Mouse (Mus musculus) hindbrain, embryonic 14.5 days (tissue): ENCODE measurements at regions not wholly inside any gene's neighbourhood (a gene's known extent, or its start where the extent isn't known, plus 50 kb on each side); places are given as distances from the start of the nearest gene placed in this dataset.

ENCODE experiments used
- ATAC-seq: fragments of 200-750 bp; cut with Nextera tagmentation; 2 replicates; pipeline ENCODE4 v1.8.0; 2017; ENCODE audit warnings: moderate number of reproducible peaks, mild to moderate bottlenecking, moderate TSS enrichment, moderate library complexity; ENCODE audit not compliant: low FRiP score
- DNase-seq: peaks from one replicate; pipeline ENCODE4 v3.0.0-alpha.2; 2015; ENCODE audit warnings: low spot score
- H3K27ac ChIP-seq: fragments of 300-500 bp; sonication (generic); 2 replicates; pipeline ENCODE4 v1.5.1; 2014; ENCODE audit warnings: mild to moderate bottlenecking, moderate library complexity
- H3K27me3 ChIP-seq: fragments of 300-500 bp; sonication (generic); 2 replicates; pipeline ENCODE4 v1.6.1; 2014; ENCODE audit warnings: mild to moderate bottlenecking, low read length, mixed read lengths; ENCODE audit not compliant: control insufficient read depth, insufficient read depth
- H3K36me3 ChIP-seq: fragments of 300-500 bp; sonication (generic); replicated peaks from 2 replicates; pipeline ENCODE4 v1.6.1; 2014; ENCODE audit not compliant: control insufficient read depth, insufficient read depth
- H3K4me1 ChIP-seq: fragments of 300-500 bp; sonication (generic); replicated peaks from 2 replicates; pipeline ENCODE4 v1.6.1; 2014; ENCODE audit warnings: antibody characterized with exemption, low read length, mixed read lengths; ENCODE audit not compliant: control insufficient read depth, insufficient read depth
- H3K4me2 ChIP-seq: fragments of 300-500 bp; sonication (generic); replicated peaks from 2 replicates; pipeline ENCODE4 v1.6.1; 2014; ENCODE audit warnings: mild to moderate bottlenecking, moderate library complexity
- H3K4me3 ChIP-seq: fragments of 300-500 bp; sonication (generic); replicated peaks from 2 replicates; pipeline ENCODE4 v1.5.1; 2014; ENCODE audit warnings: mild to moderate bottlenecking, low read length
- H3K9ac ChIP-seq: fragments of 300-500 bp; sonication (generic); 2 replicates; pipeline ENCODE4 v1.6.1; 2014
- H3K9me3 ChIP-seq: fragments of 300-500 bp; sonication (generic); 2 replicates; pipeline ENCODE4 v1.6.1; 2016; ENCODE audit warnings: low read length; ENCODE audit not compliant: control insufficient read depth
- WGBS: fragments of 180-500 bp; shearing (Covaris S2); extraction: QIAGEN DNeasy Blood & Tissue Kit; methylation state at CpG from one replicate; pipeline ENCODE4 v1.1.7; 2014; 5-methylcytosine and 5-hydroxymethylcytosine counted together

- 48% methylated on average over 1 of the region's 1 CpGs for WGBS
- Histone ChIP-seq H3K4me1 (no peaks in the 10 kb centered on the region), H3K27ac (no peak overlapping the region), H3K27me3 (no peaks in the 10 kb centered on the region), H3K4me3 (no peak overlapping the region), H3K9ac (no peak overlapping the region), H3K9me3 (no peaks in the 10 kb centered on the region), H3K36me3 (no peaks in the 10 kb centered on the region), H3K4me2 (no peak overlapping the region)
- DNase-seq (no peak), ATAC-seq (no peak)
Measured at GRCm38 (mm10) chr15:67361012-67361571, 860.4 kb upstream of the Lrrc6 start.

- Histone ChIP-seq H3K27ac (no peak overlapping the region), H3K36me3 (no peaks in the 10 kb centered on the region), H3K27me3 (no peaks in the 10 kb centered on the region), H3K9me3 (no peaks in the 10 kb centered on the region), H3K9ac (no peak overlapping the region), H3K4me1 (no peaks in the 10 kb centered on the region), H3K4me3 (no peak overlapping the region), H3K4me2 (no peak overlapping the region)
- ATAC-seq (no peak), DNase-seq (no peak)
- WGBS: 96% methylated on average over 3 of the region's 3 CpGs
Measured at GRCm38 (mm10) chr15:67357867-67358266, 857.2 kb upstream of the Lrrc6 start.

- Histone ChIP-seq H3K4me2 (no peak overlapping the region), H3K4me1 (no peaks in the 10 kb centered on the region), H3K4me3 (no peak overlapping the region), H3K36me3 (no peaks in the 10 kb centered on the region), H3K27me3 (no peaks in the 10 kb centered on the region), H3K27ac (no peak overlapping the region), H3K9me3 (no peaks in the 10 kb centered on the region), H3K9ac (no peak overlapping the region)
- no peak for DNase-seq
- no peak for ATAC-seq
Measured at GRCm38 (mm10) chr15:67355334-67355733, 854.6 kb upstream of the Lrrc6 start.

GRCm38 (mm10) chr15:67354598-67355159, 854.0 kb upstream of the Lrrc6 start:
- H3K36me3 ChIP-seq: no peaks in the 10 kb centered on the region
- no peak overlapping the region for H3K4me3 ChIP-seq
- no peak overlapping the region for H3K27ac ChIP-seq
- H3K27me3 ChIP-seq: no peaks in the 10 kb centered on the region
- no peak overlapping the region for H3K4me2 ChIP-seq
- no peak for DNase-seq
- H3K9ac ChIP-seq: no peak overlapping the region
- H3K9me3 ChIP-seq: no peaks in the 10 kb centered on the region
- H3K4me1 ChIP-seq: no peaks in the 10 kb centered on the region
- ATAC-seq: no peak

- no peak overlapping the region for H3K9ac ChIP-seq
- no peak overlapping the region for H3K4me3 ChIP-seq
- H3K4me1 ChIP-seq: no peaks in the 10 kb centered on the region
- H3K9me3 ChIP-seq: no peaks in the 10 kb centered on the region
- ATAC-seq: no peak
- H3K36me3 ChIP-seq: no peaks in the 10 kb centered on the region
- no peak overlapping the region for H3K27ac ChIP-seq
- no peaks in the 10 kb centered on the region for H3K27me3 ChIP-seq
- DNase-seq: no peak
- WGBS: 85% methylated on average over 4 of the region's 4 CpGs
- no peak overlapping the region for H3K4me2 ChIP-seq
Measured at GRCm38 (mm10) chr15:67349501-67349900, 848.8 kb upstream of the Lrrc6 start.

- ATAC-seq: no peak
Measured at GRCm38 (mm10) chr15:67345179-67346148, 844.8 kb upstream of the Lrrc6 start.

GRCm38 (mm10) chr15:67342050-67342449, 841.3 kb upstream of the Lrrc6 start:
- DNase-seq (no peak), ATAC-seq (no peak)
- H3K4me2 ChIP-seq: no peak overlapping the region
- WGBS: 85% methylated on average over 3 of the region's 3 CpGs
- no peaks in the 10 kb centered on the region for H3K4me1 ChIP-seq
- no peaks in the 10 kb centered on the region for H3K27me3 ChIP-seq
- H3K9ac ChIP-seq: no peak overlapping the region
- no peaks in the 10 kb centered on the region for H3K36me3 ChIP-seq
- no peak overlapping the region for H3K27ac ChIP-seq
- H3K9me3 ChIP-seq: no peaks in the 10 kb centered on the region
- H3K4me3 ChIP-seq: no peak overlapping the region

More at GRCm38 (mm10) chr15:67345179-67346148, 844.8 kb upstream of the Lrrc6 start:
- no peak overlapping the region for H3K4me2 ChIP-seq
- no peak overlapping the region for H3K27ac ChIP-seq
- no peak overlapping the region for H3K4me3 ChIP-seq
- H3K36me3 ChIP-seq: no peaks in the 10 kb centered on the region
- no peaks in the 10 kb centered on the region for H3K9me3 ChIP-seq
- 85% methylated on average over 7 of the region's 7 CpGs for WGBS
- no peak for DNase-seq
- no peaks in the 10 kb centered on the region for H3K27me3 ChIP-seq
- no peak overlapping the region for H3K9ac ChIP-seq
- H3K4me1 ChIP-seq: no peaks in the 10 kb centered on the region

- Histone ChIP-seq H3K27me3 (no peaks in the 10 kb centered on the region), H3K4me1 (no peaks in the 10 kb centered on the region), H3K4me2 (no peak overlapping the region), H3K4me3 (no peak overlapping the region), H3K36me3 (no peaks in the 10 kb centered on the region), H3K9ac (no peak overlapping the region), H3K9me3 (no peaks in the 10 kb centered on the region), H3K27ac (no peak overlapping the region)
- ATAC-seq: no peak
- DNase-seq: no peak
- 89% methylated on average over 5 of the region's 5 CpGs for WGBS
Measured at GRCm38 (mm10) chr15:67337040-67337395, 836.3 kb upstream of the Lrrc6 start.

- Histone ChIP-seq H3K9ac (no peak overlapping the region), H3K4me2 (no peak overlapping the region), H3K27ac (no peak overlapping the region), H3K9me3 (no peaks in the 10 kb centered on the region), H3K27me3 (no peaks in the 10 kb centered on the region), H3K4me3 (no peak overlapping the region), H3K36me3 (no peaks in the 10 kb centered on the region), H3K4me1 (no peaks in the 10 kb centered on the region)
- ATAC-seq: no peak
- WGBS: 55% methylated on average over 5 of the region's 5 CpGs
- DNase-seq: no peak
Measured at GRCm38 (mm10) chr15:67336294-67337039, 835.8 kb upstream of the Lrrc6 start.
